Mouse (Mus musculus) kidney, postnatal 0 days (tissue): ENCODE data around the gene Fate1. TPM values are rescaled to one million over a fixed set of nuclear protein-coding genes. Genes with fewer than 3 reads are reported as not detected.

Source experiments
- ATAC-seq: fragments of 200-750 bp; cut with Nextera tagmentation; replicated peaks from 2 replicates; pipeline ENCODE4 v1.8.0; 2017; ENCODE audit warnings: low read depth, moderate number of reproducible peaks, moderate TSS enrichment, moderate library complexity; ENCODE audit not compliant: low FRiP score
- DNase-seq: peaks from one replicate; pipeline ENCODE4 v3.0.0-alpha.2; 2016; ENCODE audit warnings: low spot score
- H3K27ac ChIP-seq: fragments of 300-500 bp; sonication (generic); 2 replicates; pipeline ENCODE4 v1.5.1; 2014; ENCODE audit warnings: mild to moderate bottlenecking
- H3K27me3 ChIP-seq: fragments of 300-500 bp; sonication (generic); 2 replicates; pipeline ENCODE4 v1.6.1; 2014; ENCODE audit warnings: low read length, mixed read lengths; ENCODE audit not compliant: insufficient read depth
- H3K36me3 ChIP-seq: fragments of 300-500 bp; sonication (generic); 2 replicates; pipeline ENCODE4 v1.6.1; 2014; ENCODE audit warnings: low read length, mixed read lengths; ENCODE audit not compliant: insufficient read depth
- H3K4me1 ChIP-seq: fragments of 300-500 bp; sonication (generic); replicated peaks from 2 replicates; pipeline ENCODE4 v1.6.1; 2014; ENCODE audit warnings: antibody characterized with exemption, low read length, mixed read lengths; ENCODE audit not compliant: insufficient read depth
- H3K4me2 ChIP-seq: fragments of 300-500 bp; sonication (generic); 2 replicates; pipeline ENCODE4 v1.6.1; 2014; ENCODE audit warnings: mild to moderate bottlenecking, low read length, moderate library complexity, mixed read lengths
- H3K4me3 ChIP-seq: fragments of 300-500 bp; sonication (generic); replicated peaks from 2 replicates; pipeline ENCODE4 v1.5.1; 2014; ENCODE audit warnings: low read depth, low read length
- H3K9ac ChIP-seq: fragments of 300-500 bp; sonication (generic); 2 replicates; pipeline ENCODE4 v1.6.1; 2014; ENCODE audit warnings: low read depth, low read length
- H3K9me3 ChIP-seq: fragments of 300-500 bp; sonication (generic); replicated peaks from 2 replicates; pipeline ENCODE4 v1.6.1; 2016; ENCODE audit warnings: low read length, inconsistent platforms, mixed read lengths
- CTCF ChIP-seq: IDR thresholded peaks from 2 replicates; pipeline ENCODE4 v1.5.1; 2016; ENCODE audit warnings: antibody characterized with exemption, low read depth, mild to moderate bottlenecking, moderate library complexity
- WGBS: fragments of 180-500 bp; shearing (Covaris S2); extraction: QIAGEN DNeasy Blood & Tissue Kit; methylation state at CpG from one replicate; pipeline ENCODE4 v1.1.7; 2014; 5-methylcytosine and 5-hydroxymethylcytosine counted together
- polyA plus RNA-seq: library from polyadenylated mRNA; unstranded; fragments of >200 nt; fragmentation: Nextera tagmentation; extraction: Ambion mirVana; gene quantifications from 2 replicates; pipeline ENCODE4 v1.2.1, GENCODE M21; 2015

Fate1 gene
- polyA plus RNA-seq = not detected in 2 replicates

- Histone ChIP-seq H3K36me3 (no peaks in the 10 kb centered on the region), H3K9me3 (no peaks in the 10 kb centered on the region), H3K4me3 (no peak within 1 kb of the TSS), H3K9ac (no peak within 1 kb of the TSS), H3K27me3 (no peaks in the 10 kb centered on the region), H3K4me2 (no peak within 1 kb of the TSS), H3K27ac (no peak within 1 kb of the TSS), H3K4me1 (no peaks in the 10 kb centered on the region)
- 61% methylated on average over 2 of the region's 2 CpGs for WGBS
- ATAC-seq (no peak), DNase-seq (no peak)
- TF ChIP-seq CTCF = no peak
Observed at GRCm38 (mm10) chrX:71972686-71973085, at the start of gene Fate1. TSS of gene Fate1 (plus strand) at chrX:71972986.

- Histone ChIP-seq H3K4me2 (no peak overlapping the region), H3K4me3 (no peak overlapping the region), H3K9me3 (no peaks in the 10 kb centered on the region), H3K27ac (no peak overlapping the region), H3K9ac (no peak overlapping the region), H3K27me3 (no peaks in the 10 kb centered on the region), H3K4me1 (no peaks in the 10 kb centered on the region), H3K36me3 (no peaks in the 10 kb centered on the region)
- WGBS = 22% methylated on average over 3 of the region's 3 CpGs
- no peak for ATAC-seq
- peak; percentile 74 for TF ChIP-seq CTCF
- DNase-seq = peak; percentile 55
Observed at GRCm38 (mm10) chrX:71946631-71947030, 26.2 kb upstream of the Fate1 start.

- TF ChIP-seq CTCF = no peak
- Histone ChIP-seq H3K36me3 (no peaks in the 10 kb centered on the region), H3K4me1 (no peaks in the 10 kb centered on the region), H3K4me3 (no peak overlapping the region), H3K4me2 (no peak overlapping the region), H3K27me3 (no peaks in the 10 kb centered on the region), H3K9me3 (no peaks in the 10 kb centered on the region), H3K9ac (no peak overlapping the region), H3K27ac (no peak overlapping the region)
- ATAC-seq = no peak
- DNase-seq = no peak
Observed at GRCm38 (mm10) chrX:71958366-71958765, 14.4 kb upstream of the Fate1 start.

DNA sequence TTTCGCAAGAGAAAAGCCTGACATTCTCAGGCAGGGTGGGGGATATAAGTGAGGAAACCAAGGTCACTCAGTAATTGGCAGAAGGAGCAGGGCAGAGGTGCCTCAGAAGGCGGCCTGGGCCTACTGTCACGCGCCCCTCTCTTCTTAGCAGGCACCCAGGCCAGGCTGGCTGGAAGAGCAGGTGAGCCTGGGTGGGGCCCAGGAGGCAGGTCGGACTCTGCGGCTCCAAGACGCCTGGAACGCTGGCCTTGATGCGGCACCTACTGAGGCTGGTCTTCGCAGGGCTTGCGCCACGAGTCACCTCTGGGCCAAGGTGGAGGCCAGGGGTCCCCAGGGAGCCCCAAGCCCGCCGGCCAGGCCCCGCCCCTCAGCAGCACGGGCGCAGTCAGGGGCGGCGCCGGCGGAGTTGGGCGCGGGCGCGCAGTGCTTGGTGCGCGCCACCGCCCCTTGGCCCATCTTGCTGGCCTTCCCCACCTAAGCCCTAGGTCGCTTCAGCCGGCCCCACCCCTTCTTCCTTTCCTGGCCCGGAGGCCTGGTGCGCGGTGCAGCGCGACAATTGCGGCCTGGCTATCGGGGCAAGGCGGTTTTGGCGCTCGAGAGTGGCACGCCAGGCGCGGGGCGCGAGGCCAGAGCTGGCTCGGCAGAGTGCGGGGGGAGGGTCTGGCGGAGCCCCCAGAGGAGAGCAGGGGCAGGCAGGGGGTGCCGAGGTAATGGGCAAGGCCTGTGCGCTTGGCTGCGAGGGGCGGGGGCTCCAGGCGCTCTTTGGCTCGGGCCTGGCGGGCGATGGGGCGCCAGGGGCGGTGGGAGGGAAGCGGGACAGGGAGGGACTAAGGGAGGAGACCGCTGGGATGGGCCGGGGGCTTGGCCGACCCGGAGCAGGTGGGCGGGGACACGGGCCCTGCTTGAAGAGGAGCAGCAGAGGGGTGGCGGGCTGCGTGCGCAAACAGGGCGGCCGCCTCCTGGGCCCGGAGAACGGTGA lies 10.4 kb upstream of the Fate1 start, which contains the start of gene Prrg3:
Prrg3 (plus strand) TSS at position 552 of the 979 bp plus-strand sequence.
- DNase-seq = peak; percentile 71
- H3K4me1 ChIP-seq = no peaks in the 10 kb centered on the region
- no peaks in the 10 kb centered on the region for H3K9me3 ChIP-seq
- ATAC-seq = peak; percentile 93
- peak within 1 kb of the TSS; percentile 43 for H3K4me3 ChIP-seq
- WGBS = 29% methylated on average over 59 of the region's 72 CpGs
- TF ChIP-seq CTCF = no peak
- H3K9ac ChIP-seq = peak within 1 kb of the TSS; percentile 55
- H3K27ac ChIP-seq = peak within 1 kb of the TSS; percentile 36; the same call in 1 of the 2 replicates
- H3K27me3 ChIP-seq = no peaks in the 10 kb centered on the region
- no peaks in the 10 kb centered on the region for H3K36me3 ChIP-seq
- H3K4me2 ChIP-seq = peak within 1 kb of the TSS; percentile 70

DNA sequence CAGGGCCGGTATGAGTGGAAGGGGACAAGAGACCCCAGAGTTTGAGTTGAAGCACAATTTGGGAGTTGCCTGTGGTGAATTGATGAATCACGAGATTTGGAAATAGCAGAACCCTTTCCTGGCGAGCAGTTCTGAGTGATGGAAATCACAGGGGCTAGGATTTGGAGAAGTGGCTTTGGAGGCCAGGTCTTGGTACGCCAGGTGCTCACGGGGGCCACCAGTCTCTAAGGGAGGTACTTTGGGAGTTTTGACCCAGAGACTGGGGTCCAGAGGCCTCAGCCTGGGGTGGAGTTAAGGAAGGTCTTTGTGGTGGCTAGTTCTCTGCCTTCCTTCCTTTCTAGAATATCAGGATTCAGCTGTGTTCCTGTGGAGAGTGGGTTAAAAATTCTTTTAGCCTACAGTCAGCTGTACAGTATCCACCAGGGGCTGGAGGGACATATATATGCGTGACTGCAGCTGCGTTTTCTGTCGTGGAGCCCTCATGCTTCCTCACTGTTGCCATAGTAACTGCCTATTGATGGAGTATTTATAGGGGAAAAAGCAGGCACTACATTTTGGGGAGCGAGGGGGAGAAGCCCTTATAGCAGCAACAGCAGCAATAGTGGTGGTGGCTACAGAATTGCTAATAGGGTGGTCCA lies 9.4 kb upstream of the Fate1 start:
- H3K27ac ChIP-seq = no peak overlapping the region
- 41% methylated on average over 9 of the region's 9 CpGs for WGBS

GRCm38 (mm10) chrX:71968216-71968615 lies 4.6 kb upstream of the Fate1 start:
- Histone ChIP-seq H3K36me3 (no peaks in the 10 kb centered on the region), H3K27me3 (no peaks in the 10 kb centered on the region), H3K4me1 (no peaks in the 10 kb centered on the region), H3K9me3 (no peaks in the 10 kb centered on the region), H3K9ac (no peak overlapping the region), H3K4me3 (no peak overlapping the region), H3K4me2 (no peak overlapping the region), H3K27ac (no peak overlapping the region)
- TF ChIP-seq CTCF = no peak
- no peak for ATAC-seq
- 87% methylated on average over 1 of the region's 1 CpGs for WGBS
- DNase-seq = no peak

More for the DNA sequence above, 9.4 kb upstream of the Fate1 start:
- H3K4me1 ChIP-seq = no peaks in the 10 kb centered on the region
- peak overlapping the region; percentile 55 for H3K9ac ChIP-seq
- H3K27me3 ChIP-seq = no peaks in the 10 kb centered on the region
- no peak for TF ChIP-seq CTCF
- H3K36me3 ChIP-seq = no peaks in the 10 kb centered on the region
- peak overlapping the region; percentile 70 for H3K4me2 ChIP-seq
- no peak for ATAC-seq
- peak overlapping the region; percentile 43 for H3K4me3 ChIP-seq
- no peak for DNase-seq
- H3K9me3 ChIP-seq = no peaks in the 10 kb centered on the region
